Mouse (Mus musculus) erythroblast, adult 5-6 weeks (primary cell): ENCODE results near the gene Tspan1. TPM values are rescaled to one million over a fixed set of nuclear protein-coding genes. Genes with fewer than 3 reads are reported as not detected.

Experiments used
- ATAC-seq: replicated peaks from 2 replicates; pipeline ENCODE4 v1.8.0; 2016; ENCODE audit warnings: moderate number of reproducible peaks, mild to moderate bottlenecking, moderate TSS enrichment, inconsistent platforms; ENCODE audit not compliant: poor library complexity, low FRiP score, severe bottlenecking
- total RNA-seq, 2 experiments: library from RNA; stranded (forward) in 1 of 2; stranded (reverse) in 1 of 2; fragments of 150-400 nt in 1 of 2; fragments of 200-764, 138-1000 nt in 1 of 2; gene quantifications; 2 replicates each; pipeline versions ENCODE4 v1.2.3 to v1.2.4; 2015 to 2017; ENCODE audit warnings: low replicate concordance in 2 of 2

Tspan1 gene
- total RNA-seq, 2 experiments from 2014 or later = not detected

GRCm38 (mm10) chr4:116134990-116135389, 32.4 kb downstream of the Tspan1 start:
- peak; percentile 57; the same call in 1 of the 2 replicates for ATAC-seq

- no peak for ATAC-seq
These were observed 34.3 kb downstream of the Tspan1 start for GRCm38 (mm10) chr4:116133126-116133525.

- ATAC-seq = no peak
These were observed 39.4 kb downstream of the Tspan1 start for GRCm38 (mm10) chr4:116127956-116128355.

- no peak for ATAC-seq
These were observed 41.5 kb downstream of the Tspan1 start for GRCm38 (mm10) chr4:116125803-116126386.

- peak; percentile 94 for ATAC-seq
These were observed 43.5 kb downstream of the Tspan1 start, which contains the start of the genes Rad54l and Pomgnt1 for GRCm38 (mm10) chr4:116123602-116124519. Rad54l (minus strand) TSS chr4:116123690. Pomgnt1 (plus strand) TSS chr4:116123840.

GRCm38 (mm10) chr4:116122762-116123161, 44.6 kb downstream of the Tspan1 start:
- peak; percentile 71 for ATAC-seq

Other genes with a start within 250 kb of the Tspan1 start
- gene Dmbx1, start 227.7 kb downstream of the Tspan1 start, total RNA-seq (2015; ENCODE audit: low replicate concordance) = not detected in 2 replicates
- not detected in 2 replicates for gene Dmbx1, start 227.7 kb downstream of the Tspan1 start, total RNA-seq (2017; ENCODE audit: low replicate concordance)
- 2.1 TPM in 1 of 2 replicates, not detected in the other for gene Faah, start 149.7 kb downstream of the Tspan1 start, total RNA-seq (2015; ENCODE audit: low replicate concordance)
- gene Faah, start 149.7 kb downstream of the Tspan1 start, total RNA-seq (2017; ENCODE audit: low replicate concordance) = 1.3 TPM in 1 of 2 replicates, not detected in the other
- gene Nsun4, start 113.7 kb downstream of the Tspan1 start, total RNA-seq (2015; ENCODE audit: low replicate concordance) = 2.5 and 2.9 TPM in 2 replicates
- gene Nsun4, start 113.7 kb downstream of the Tspan1 start, total RNA-seq (2017; ENCODE audit: low replicate concordance) = 0.43 and 1.1 TPM in 2 replicates
- 197 and 223 TPM in 2 replicates for gene Uqcrh, start 92.5 kb downstream of the Tspan1 start, total RNA-seq (2015; ENCODE audit: low replicate concordance)
- 191 and 235 TPM in 2 replicates for gene Uqcrh, start 92.5 kb downstream of the Tspan1 start, total RNA-seq (2017; ENCODE audit: low replicate concordance)
- 3.5 and 9.0 TPM in 2 replicates for gene Lrrc41, start 92.3 kb downstream of the Tspan1 start, total RNA-seq (2015; ENCODE audit: low replicate concordance)
- gene Lrrc41, start 92.3 kb downstream of the Tspan1 start, total RNA-seq (2017; ENCODE audit: low replicate concordance) = 1.3 and 3.3 TPM in 2 replicates
- 7.7 and 8.1 TPM in 2 replicates for gene Rad54l, start 43.9 kb downstream of the Tspan1 start, total RNA-seq (2015; ENCODE audit: low replicate concordance)
- 14.8 and 16.8 TPM in 2 replicates for gene Rad54l, start 43.9 kb downstream of the Tspan1 start, total RNA-seq (2017; ENCODE audit: low replicate concordance)
- 0.63 and 7.9 TPM in 2 replicates for gene Pomgnt1, start 43.8 kb downstream of the Tspan1 start, total RNA-seq (2015; ENCODE audit: low replicate concordance)
- gene Pomgnt1, start 43.8 kb downstream of the Tspan1 start, total RNA-seq (2017; ENCODE audit: low replicate concordance) = 2.2 and 6.8 TPM in 2 replicates
- not detected in 2 replicates for gene Lurap1, start 16.3 kb downstream of the Tspan1 start, total RNA-seq (2015; ENCODE audit: low replicate concordance)
- gene Lurap1, start 16.3 kb downstream of the Tspan1 start, total RNA-seq (2017; ENCODE audit: low replicate concordance) = not detected in 2 replicates
- gene 1700042G07Rik, start 5.8 kb upstream of the Tspan1 start, total RNA-seq (2015; ENCODE audit: low replicate concordance) = not detected in 2 replicates
- gene 1700042G07Rik, start 5.8 kb upstream of the Tspan1 start, total RNA-seq (2017; ENCODE audit: low replicate concordance) = not detected in 2 replicates
- gene Gm49337, start 5.8 kb upstream of the Tspan1 start, total RNA-seq (2015; ENCODE audit: low replicate concordance) = 0.84 TPM in 1 of 2 replicates, not detected in the other
- not detected in 2 replicates for gene Gm49337, start 5.8 kb upstream of the Tspan1 start, total RNA-seq (2017; ENCODE audit: low replicate concordance)
- gene Pik3r3, start 54.0 kb upstream of the Tspan1 start, total RNA-seq (2015; ENCODE audit: low replicate concordance) = not detected in 2 replicates
- 0.26 and 0.84 TPM in 2 replicates for gene Pik3r3, start 54.0 kb upstream of the Tspan1 start, total RNA-seq (2017; ENCODE audit: low replicate concordance)